Mouse (Mus musculus) layer of hippocampus, postnatal 14 days (tissue): ENCODE measurements around the gene Uqcrh. TPM values are rescaled to one million over a fixed set of nuclear protein-coding genes. Genes with fewer than 3 reads are reported as not detected.

Source experiments
- DNase-seq, 2 experiments: peaks; one replicate each; pipeline ENCODE4 v3.0.0; 2021 to 2022; ENCODE audit warnings: low spot score in 2 of 2, mixed read lengths in 1 of 2
- long read RNA-seq, 2 experiments: library from polyadenylated mRNA; stranded (forward); transcript quantifications; one replicate each; pipeline ENCODE4 v2.0.0; 2021
- total RNA-seq, 2 experiments: library from RNA; stranded (reverse); gene quantifications; 2 replicates each; pipeline ENCODE4 v1.2.3; 2021

Uqcrh gene
- total RNA-seq: 100 to 1,000 TPM; 428 to 464 TPM
- long read RNA-seq, experiment 1, transcript Uqcrh-202 (4 exons, 547 nt): major isoform, 55 of 61 reads
- long read RNA-seq, experiment 1, partial matches to known transcripts: 0 of 61 reads
- long read RNA-seq, experiment 1, other reads (novel, unspliced or antisense): 2 of 61 reads
- long read RNA-seq, experiment 2, transcript Uqcrh-202 (4 exons, 547 nt): major isoform, 150 of 164 reads
- long read RNA-seq, experiment 2, transcript Uqcrh-204 (4 exons, 579 nt): minor isoform, 8 of 164 reads
- long read RNA-seq, experiment 2, partial matches to known transcripts: 1 of 164 reads
- long read RNA-seq, experiment 2, other reads (novel, unspliced or antisense): 5 of 164 reads

DNA sequence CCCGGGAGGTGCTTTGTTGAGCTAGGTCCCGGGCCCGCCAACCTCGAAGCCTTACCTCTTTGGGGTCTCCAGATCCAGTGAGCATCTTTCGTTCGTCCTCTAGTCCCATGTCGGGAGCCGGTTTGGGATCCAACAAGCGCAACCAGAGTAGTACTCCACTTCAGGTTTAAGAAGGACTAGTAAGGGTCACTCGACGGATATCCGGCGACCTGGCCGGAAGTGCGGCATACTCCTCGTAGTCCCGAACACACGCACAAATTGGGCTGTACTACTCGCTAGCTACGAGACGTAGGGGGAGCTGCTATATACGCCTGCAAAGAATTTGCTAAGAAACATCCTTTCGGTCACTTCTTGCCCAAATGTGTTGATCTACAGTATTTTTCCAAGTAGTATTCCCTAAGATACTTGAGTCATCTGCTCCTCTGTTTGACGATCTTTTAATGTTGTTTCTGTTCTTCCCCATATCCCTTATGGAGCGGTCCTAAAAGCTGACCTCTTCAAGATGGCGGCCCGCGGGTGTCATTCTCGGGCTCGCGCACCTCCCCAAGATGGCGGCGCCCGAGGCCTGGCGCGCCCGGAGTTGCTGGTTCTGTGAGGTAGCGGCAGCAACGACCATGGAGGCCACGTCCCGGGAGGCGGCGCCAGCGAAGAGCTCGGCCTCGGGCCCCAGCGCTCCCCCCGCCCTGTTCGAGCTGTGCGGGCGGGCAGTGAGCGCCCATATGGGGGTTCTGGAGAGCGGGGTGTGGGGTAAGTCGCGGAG lies at the start of gene Uqcrh, which contains the start of gene Lrrc41:
Gene Uqcrh (minus strand): TSS at position 211 of the 760 bp plus-strand sequence.
Gene Lrrc41 (plus strand): TSS at position 409 of the 760 bp plus-strand sequence.
- DNase-seq: peak; percentile 96 to 97

DNA sequence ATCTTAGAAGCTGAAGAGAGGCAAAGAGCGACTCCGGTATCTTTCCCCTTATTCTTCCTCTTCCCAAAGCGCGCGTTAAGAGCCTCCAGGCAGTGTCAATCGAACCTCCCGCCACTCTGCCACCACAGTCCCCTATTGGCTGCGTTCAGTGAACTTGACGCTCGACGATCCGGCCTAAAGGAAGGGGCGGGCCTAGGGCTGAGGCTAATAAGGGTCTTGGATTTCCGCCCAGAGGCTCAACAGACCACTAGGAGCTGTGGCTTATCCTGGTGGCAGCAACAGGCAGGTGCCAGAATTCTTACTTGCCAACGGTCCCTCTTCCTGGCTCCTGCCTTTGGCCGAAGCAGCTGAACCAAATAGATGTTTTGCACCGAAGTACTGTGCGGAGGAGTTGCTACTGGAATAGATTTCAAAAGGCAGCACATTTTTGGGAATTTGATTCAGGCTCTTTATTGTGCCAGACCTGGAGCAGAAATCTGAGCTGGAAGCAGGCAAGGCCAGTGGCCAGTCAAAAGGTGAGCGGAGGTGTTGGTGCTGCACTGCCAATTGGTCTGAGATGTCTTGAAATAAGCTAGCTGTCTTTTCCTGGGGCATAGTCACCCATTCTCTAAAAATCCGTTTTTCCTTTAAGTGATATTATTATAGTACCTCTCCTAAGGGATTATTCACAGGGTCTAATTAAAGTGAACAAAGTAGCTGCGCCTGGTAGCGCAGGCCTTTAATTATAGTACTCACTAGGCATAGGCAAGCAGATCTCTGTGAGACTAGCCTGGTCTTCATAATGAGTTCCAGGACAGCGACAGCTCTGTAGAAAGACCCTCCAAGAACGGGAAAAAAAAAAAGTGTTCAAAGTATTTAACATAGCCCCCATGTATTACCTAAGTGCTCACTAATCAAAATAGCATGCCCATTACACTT lies 49.0 kb upstream of the Uqcrh start, which contains the start of the genes Rad54l and Pomgnt1:
Gene Rad54l (minus strand): TSS at position 89 of the 918 bp plus-strand sequence.
Gene Pomgnt1 (plus strand): TSS at position 239 of the 918 bp plus-strand sequence.
- peak; percentile 64 to 83 for DNase-seq

DNA sequence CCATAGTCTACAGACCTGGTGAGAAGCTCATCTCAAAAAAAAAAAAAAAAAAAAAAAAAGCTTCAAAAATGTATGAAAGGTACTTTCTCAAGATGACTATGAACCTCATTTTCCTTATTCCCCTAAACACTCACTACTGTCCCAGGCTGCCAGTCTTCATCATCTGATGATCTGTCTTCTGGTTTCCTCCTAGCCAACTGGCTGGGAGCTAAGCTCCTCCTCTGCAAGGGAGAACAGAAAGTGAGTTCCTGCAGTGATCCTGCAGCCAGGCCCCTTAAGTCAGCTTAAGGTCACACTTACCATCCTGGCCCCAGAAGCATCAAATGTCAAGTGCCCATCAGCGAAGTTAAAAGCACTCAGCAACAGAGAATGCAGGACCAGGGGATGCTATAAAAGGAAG lies 47.9 kb upstream of the Uqcrh start:
- no peak for DNase-seq

DNA sequence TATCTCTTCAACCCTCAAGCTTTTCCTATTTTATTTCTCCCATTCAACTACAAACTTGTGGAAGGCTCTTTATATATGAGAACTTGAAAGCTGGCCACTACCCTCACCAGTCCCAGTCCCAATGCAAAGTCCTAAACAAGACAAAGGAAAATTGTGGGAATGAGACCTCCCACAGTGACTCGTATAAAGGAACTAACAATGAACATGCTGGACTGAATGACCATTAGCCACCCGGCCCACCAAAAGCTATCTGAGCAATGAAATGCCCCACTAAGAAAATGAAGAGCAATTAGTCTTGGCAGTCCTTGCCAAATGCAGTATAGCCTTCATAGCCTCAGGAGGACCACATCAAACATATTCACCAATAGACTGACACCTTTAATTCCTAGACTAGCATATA lies 36.6 kb upstream of the Uqcrh start:
- DNase-seq: no peak

DNA sequence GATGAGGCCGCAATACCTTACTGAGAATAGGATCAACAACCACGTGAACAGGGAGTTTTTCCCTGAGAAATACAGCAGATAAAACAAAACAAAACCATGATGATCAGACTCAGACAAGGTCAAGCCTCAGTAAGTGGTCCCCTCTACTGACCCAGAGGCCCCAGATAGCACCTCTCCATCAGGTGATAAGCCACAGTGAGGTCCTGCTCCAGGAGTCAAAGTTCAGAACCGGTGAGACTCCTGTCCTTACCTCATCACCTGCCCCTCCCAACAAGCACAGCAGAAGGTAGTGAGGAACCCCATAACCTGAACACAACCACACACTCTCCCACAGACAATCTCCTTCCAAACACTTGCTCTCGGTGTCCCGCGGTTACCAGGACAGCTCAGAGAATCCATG lies 35.8 kb upstream of the Uqcrh start:
- no peak for DNase-seq

DNA sequence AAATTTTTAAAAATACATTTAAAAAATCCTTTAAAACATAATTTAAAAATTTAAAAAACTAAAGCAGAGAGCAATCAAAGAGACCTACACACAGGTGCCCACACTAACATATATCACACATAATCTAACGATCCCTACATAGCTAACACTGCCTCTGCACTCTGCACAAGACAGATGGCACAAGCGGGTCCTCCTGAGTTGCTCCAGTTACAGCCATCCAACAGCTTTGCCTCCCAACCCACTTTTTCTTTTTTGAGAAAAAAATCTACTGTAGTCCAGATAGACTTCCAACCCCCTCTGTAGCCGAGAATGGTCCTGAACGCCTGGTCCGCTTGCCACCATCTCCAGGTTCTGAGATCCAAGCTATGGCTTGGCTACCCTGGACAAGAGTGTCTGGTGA lies 30.4 kb upstream of the Uqcrh start:
- no peak for DNase-seq

DNA sequence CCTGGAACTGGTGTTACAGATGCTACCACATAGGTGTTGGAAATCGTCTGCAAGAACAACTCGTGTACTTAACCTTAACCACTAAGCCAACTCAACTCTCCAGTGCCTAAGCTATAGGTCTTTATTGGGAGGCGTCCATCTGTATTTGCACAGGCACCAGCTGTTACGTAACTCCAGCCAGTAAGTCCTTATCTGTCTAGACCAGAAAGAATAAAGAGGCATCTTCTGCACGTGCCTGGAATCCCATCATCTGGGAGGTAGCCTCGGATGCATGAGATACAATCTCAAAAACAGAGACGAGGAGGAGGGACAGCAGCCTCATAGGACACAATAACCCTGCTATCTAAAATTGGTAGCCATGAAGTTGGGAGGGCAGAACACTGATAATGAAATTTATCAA lies 26.1 kb upstream of the Uqcrh start:
- DNase-seq: no peak

DNA sequence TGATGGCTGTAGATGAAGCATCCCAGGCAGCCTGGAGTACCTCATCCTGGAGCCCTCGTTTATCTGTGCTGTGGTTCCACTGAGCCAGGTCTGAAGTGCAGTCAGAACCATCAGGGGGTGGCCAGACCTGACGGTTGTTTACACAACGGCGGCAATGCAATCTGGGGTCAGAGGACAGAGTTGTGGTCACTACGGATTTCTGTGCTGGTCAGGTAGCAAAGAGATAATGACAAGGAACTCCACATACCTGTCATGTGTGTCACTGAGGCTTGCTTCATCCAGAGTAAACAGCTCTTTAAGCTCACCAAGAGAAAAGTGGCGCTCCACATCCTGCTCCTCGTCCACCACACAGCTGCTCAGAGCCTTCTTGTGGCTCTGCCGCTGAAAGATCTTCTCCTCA lies 22.3 kb upstream of the Uqcrh start:
- no peak for DNase-seq

DNA sequence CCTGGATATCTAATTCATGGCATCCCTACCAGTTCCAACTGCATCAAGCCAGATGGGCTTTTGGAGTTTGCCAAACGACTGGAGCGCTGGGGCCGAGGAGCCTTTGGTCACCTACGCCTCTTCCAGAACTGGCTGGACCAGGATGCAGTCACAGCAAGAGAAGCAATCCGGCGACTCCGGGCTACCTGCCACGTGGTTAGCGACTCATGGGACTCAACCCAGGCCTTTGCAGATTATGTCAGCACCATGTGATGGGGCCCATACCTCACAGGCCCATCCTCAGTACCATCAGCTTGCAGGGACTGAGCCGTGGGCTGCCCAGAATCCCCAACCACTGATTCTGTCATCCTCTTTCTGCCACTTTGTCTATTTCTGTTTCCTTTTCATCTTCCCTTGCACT lies 21.4 kb upstream of the Uqcrh start:
- no peak for DNase-seq

DNA sequence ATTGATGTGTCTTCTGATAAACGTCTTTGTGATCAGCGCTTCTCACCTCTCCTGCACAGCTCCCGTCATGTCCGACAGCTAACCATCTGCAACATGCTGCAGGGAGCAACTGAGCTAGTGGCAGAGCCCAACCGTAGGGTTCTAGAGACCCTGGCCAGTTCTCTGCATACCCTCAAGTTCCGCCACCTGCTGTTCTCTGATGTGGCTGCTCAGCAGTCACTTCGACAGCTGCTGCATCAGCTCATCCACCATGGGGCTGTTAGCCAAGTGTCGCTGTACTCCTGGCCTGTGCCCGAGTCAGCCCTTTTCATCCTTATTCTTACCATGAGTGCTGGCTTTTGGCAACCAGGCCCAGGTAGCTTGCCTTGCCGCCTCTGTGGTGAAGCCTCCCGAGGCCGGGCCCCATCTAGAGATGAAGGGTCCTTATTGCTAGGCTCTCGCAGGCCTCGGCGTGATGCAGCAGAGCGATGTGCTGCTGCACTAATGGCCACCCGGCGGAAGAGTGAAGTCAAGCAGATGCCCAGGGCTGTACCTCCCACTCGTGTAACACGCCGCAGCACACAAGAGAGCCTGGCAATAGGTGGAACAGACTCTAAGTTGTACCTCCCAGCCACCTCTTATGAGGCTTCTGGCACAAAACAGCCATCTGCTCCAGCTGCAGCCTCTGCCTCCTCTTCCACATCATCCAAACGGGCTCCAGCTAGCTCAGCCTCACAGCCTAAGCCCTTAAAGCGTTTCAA lies 13.8 kb upstream of the Uqcrh start:
- DNase-seq: no peak

DNA sequence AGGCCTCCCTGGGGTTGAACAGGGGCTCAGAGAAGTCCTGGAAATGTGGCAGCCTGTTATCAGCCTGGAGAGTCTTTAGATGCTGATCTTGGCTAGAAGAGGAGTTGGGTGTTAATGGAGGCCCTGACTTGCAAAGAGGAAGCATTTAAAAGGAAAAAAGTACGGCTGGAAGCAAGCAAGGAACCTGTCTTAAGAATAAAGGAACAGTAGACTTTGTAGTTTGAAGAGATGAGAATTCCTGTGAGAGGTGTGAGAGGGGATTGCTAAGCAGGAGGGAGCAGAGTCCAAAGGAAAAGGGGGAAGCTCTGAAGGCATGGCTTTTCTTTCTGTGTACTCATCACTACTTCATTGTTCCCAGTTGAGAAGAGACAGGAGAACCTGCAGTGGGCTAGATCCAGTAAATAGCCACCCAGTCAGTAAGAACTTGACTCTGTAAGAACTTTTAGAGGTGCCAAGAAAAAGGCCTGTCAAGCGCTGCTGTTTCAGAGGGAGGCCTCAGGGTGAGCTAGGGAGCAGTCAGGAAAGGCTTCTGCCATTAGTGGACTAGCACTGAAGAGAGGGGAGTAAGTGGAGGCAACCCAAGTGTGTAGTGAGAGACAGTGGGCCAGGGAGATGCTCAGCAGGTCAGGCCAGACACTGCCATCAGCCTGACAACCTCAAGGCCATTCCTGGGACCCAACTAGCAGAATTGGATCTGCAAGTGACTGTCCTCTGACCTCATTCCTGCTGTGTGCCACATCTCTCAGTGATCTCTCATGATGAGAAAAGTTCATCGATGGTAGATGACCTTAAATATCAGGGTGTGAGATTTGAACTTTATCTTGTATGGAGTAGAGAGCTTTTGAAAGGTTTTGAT lies 2.6 kb upstream of the Uqcrh start:
- no peak for DNase-seq

DNA sequence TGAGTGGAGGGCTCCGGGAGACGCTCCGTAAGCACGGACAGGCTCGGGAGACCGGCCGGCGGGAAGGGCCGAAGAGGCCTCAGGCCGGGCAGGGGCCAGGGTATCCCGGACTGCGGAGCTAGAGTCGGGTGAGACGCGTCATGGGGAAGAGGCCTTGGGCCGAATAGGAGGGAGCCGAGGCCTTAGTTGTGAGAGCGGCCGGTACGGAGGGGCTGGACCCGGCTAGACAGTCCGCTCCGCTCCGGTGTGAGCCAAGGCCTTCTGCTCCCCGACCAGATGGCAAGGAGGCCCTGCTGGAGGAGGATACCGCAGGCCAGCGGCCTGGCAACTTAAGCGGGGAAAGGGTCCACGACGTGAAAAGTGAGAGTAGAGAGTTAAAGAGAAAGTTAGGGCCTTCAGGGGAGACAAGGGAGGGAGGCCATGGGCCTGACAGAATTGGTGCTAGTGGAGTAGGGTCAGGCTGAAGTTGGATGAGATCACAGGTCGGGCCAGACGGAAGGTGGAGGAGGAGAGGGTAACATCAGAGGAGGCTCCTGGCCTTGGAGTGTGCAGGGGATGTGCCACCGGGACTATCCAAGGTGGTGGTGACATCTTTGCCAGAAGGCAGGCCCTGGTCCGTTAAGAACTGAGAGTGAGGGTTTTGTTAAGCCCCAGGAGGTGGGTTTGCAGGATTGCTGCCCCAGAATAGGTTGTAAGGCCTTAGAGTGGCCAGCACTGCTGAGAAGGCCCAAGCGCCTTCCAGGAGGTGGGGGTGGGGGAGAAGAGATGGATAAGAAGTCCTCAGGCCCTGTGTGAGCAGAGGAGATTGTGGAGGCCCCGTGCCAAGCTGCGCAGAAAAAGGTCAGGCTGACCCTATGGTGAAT lies 1.7 kb upstream of the Uqcrh start:
- peak in 1 of 2 experiments; percentile 47 for DNase-seq

DNA sequence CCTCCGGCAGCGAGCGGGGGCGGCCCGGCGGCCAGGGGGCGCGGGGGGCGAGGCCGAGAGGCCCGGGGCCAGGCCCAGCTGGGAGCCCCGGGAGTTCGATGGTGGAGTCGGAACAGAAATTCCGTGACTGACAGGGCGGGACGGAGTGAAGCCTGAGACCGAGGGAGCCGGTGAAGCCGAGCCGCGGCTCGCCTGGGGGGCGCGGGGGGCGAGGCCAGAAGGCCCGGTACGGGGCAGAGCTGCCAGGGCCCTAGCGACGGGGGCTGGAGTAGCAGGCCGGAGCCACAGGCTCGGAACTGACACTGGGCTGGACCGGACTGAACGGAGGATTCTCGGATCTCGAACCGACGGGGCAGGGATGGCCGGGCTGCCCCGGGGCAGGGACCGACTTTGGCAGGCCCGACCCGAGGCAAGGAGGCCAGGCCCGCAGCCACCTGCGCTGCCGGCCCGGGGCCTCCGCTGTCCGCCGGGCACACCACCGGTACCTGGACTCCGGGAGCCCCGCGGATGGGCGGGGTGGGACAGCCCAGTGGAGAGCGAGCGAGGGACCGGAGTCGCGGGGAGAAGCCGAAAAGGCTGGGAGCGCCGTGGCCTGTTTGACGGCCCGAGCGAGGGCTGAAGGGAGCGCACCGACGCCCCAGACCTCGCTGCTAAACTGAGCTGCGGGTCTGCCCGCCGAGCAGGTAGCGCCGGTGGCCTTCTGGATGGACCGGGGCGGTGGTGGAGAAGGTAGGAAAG lies 929 bp upstream of the Uqcrh start:
- peak; percentile 63 to 79 for DNase-seq

DNA sequence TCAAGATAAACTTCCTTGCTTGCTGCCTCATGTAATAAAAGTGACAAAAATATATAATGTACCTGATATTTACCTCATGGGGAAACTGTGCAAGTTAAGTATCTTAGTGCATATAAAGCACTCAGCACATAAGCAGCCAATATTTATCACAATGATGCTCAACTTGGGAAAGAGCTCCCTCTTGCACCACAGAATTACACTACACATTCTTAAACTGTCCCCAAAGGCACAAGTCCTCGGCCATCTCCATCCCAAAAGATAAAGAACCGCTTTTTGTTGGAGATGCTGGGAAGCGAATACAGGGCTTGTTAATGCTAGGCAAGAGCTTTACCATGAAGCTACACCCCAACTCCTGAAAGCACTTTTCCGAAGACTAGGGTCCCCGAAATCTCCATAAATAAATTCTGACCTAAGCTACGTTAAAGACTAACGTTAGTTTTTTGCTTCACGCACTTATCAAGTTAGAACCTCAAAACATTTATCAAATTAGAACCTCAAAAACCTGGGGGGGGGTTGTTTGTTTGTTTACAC lies 661 bp downstream of the Uqcrh start:
- no peak for DNase-seq

DNA sequence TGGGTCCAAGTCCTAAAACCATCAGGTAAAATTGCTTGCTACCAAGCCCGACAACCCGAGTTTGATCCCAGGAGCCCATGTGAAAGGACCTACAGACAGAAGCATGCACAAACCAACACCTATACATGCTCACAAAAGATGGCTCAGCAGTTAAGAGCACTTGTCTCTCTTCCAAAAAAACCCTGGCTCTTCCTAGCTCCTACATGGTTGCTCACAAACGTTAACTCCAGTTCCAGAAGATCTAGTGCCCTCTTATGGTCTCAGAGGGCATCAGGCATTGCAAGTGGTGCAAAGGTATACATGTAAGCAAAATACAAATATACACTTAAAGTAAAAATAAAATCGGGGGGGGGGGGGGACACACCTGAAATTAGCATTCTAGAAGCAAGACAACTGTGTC lies 1.7 kb downstream of the Uqcrh start:
- no peak for DNase-seq

DNA sequence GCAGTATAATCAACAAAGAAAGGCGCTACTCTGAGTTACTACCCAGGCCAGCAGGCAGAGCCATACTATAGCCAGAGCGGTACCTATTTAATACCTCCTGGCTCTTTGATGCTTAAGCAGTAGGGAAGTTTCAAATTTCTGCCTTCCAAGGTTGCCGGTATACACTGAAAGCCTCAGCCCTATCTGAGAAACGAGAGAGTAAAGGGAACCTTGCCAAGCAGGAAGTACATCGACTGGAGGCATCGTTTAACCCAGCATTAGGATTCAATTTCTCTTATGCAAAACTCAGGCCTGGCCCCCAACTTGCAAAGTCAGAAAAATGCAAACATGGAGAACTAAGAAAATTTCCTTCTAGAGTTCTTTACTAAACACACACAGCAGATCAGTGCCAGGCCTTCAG lies 4.8 kb downstream of the Uqcrh start:
- DNase-seq: no peak

DNA sequence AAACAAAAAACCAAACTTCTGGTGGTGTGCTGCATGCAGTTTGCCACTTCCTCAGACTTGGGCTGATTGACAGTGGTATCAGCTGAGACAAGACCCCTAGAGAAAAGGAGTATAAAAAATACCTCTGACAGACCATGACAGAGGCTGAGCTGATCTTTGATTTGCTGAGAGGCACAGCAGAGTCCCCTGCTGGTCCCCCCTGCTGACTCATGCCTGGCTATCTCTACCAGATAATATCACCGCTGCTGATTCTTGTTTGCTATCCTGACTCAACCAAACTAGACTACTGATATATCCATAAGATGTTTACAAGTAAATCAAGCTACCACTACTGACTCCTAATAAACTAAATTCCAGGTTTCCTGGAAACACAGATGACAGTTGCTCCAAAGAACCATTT lies 11.0 kb downstream of the Uqcrh start:
- DNase-seq: no peak
